Mouse (Mus musculus) lung, adult 10 weeks (tissue): ENCODE measurements around the gene D7Ertd443e. TPM values are rescaled to one million over a fixed set of nuclear protein-coding genes. Genes with fewer than 3 reads are reported as not detected.

ENCODE experiments used
- polyA plus RNA-seq: library from polyadenylated mRNA; stranded (reverse); fragments of 350-450 nt; fragmentation: Illumina TruSeq; extraction: RNeasy Lipid Tissue Mini Kit (QIAGEN cat#74804); gene quantifications from one replicate; pipeline ENCODE4 v1.2.3, GENCODE M21; 2014; ENCODE audit warnings: low read depth, low replicate concordance; ENCODE audit not compliant: insufficient read depth

The D7Ertd443e gene
- not detected for polyA plus RNA-seq

DNA sequence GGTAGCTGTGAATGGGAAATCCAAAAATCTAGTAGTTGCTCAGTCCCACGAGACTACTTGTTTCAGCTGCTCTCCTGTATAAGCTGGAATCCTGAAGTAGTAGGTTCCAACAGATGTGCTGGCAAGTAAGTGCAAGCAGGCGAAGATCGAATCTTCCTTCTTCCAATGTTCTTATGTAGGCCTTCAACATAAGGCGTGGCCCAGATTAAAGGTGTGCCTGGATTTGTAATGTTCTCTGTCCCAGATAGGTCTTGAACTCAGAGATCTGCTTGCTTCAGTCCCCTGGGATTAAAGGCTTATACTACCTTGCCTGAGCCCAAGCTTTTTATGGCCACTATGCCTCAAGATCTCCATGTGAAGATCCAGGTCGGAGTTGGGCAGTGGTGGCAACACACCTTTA lies at the start of gene D7Ertd443e:
Gene D7Ertd443e (minus strand): TSS at position 101 of the 400 bp plus-strand sequence.

GRCm38 (mm10) chr7:134231378-134232346 lies 153.8 kb downstream of the D7Ertd443e start, which contains the start of gene Adam12:
Adam12 (minus strand) TSS chr7:134232146.

Other genes starting within 250 kb of the D7Ertd443e start
- 0.22 TPM for gene Adam12, start 153.5 kb downstream of the D7Ertd443e start, polyA plus RNA-seq